Mouse (Mus musculus): Measurements from ENCODE around the gene Palm3.

GRCm38 (mm10) chr8:84038015-84038414 lies 16.7 kb downstream of the Palm3 start:
- TF ChIP-seq CTCF (IDR thresholded peaks at IDR 0.05; ENCODE audit: borderline replicate concordance, control insufficient read depth, extremely low read depth, insufficient read depth, low read length, poor library complexity) = no peak
- TF ChIP-seq POLR2A (IDR thresholded peaks at IDR 0.05; ENCODE audit: control insufficient read depth, extremely low read depth, insufficient read depth, low read length, poor library complexity) = no peak

Measured in thymus, adult 2 months (tissue).